Mouse (Mus musculus) midbrain, postnatal 0 days (tissue): ENCODE measurements around the gene Rims4. TPM values are rescaled to one million over a fixed set of nuclear protein-coding genes. Genes with fewer than 3 reads are reported as not detected.

Experiments used
- ATAC-seq: fragments of 200-750 bp; cut with Nextera tagmentation; 2 replicates; pipeline ENCODE4 v1.8.0; 2017; ENCODE audit warnings: moderate number of reproducible peaks, mild to moderate bottlenecking, moderate TSS enrichment, moderate library complexity; ENCODE audit not compliant: low FRiP score
- DNase-seq: peaks from one replicate; pipeline ENCODE4 v3.0.0-alpha.2; 2015; ENCODE audit warnings: low spot score
- H3K27ac ChIP-seq: fragments of 300-500 bp; sonication (generic); 2 replicates; pipeline ENCODE4 v1.5.1; 2014; ENCODE audit warnings: low read depth, mild to moderate bottlenecking, low read length, mixed read lengths
- H3K27me3 ChIP-seq: fragments of 300-500 bp; sonication (generic); 2 replicates; pipeline ENCODE4 v1.6.1; 2014; ENCODE audit warnings: low read length, control low read depth, mixed read lengths; ENCODE audit not compliant: insufficient read depth
- H3K36me3 ChIP-seq: fragments of 300-500 bp; sonication (generic); 2 replicates; pipeline ENCODE4 v1.6.1; 2014; ENCODE audit warnings: low read length, control low read depth, mixed read lengths; ENCODE audit not compliant: insufficient read depth
- H3K4me1 ChIP-seq: fragments of 300-500 bp; sonication (generic); 2 replicates; pipeline ENCODE4 v1.6.1; 2014; ENCODE audit warnings: mild to moderate bottlenecking, control low read depth, antibody characterized with exemption, low read length, mixed read lengths; ENCODE audit not compliant: insufficient read depth
- H3K4me2 ChIP-seq: fragments of 300-500 bp; sonication (generic); 2 replicates; pipeline ENCODE4 v1.6.1; 2014; ENCODE audit warnings: low read depth, mild to moderate bottlenecking, low read length, mixed read lengths; ENCODE audit not compliant: poor library complexity, severe bottlenecking
- H3K4me3 ChIP-seq: fragments of 300-500 bp; sonication (generic); 2 replicates; pipeline ENCODE4 v1.5.1; 2014; ENCODE audit warnings: low read depth, mild to moderate bottlenecking, low read length, moderate library complexity
- H3K9ac ChIP-seq: fragments of 300-500 bp; sonication (generic); replicated peaks from 2 replicates; pipeline ENCODE4 v1.6.1; 2014; ENCODE audit warnings: mild to moderate bottlenecking, low read length, moderate library complexity, mixed read lengths; ENCODE audit not compliant: poor library complexity, severe bottlenecking
- H3K9me3 ChIP-seq: fragments of 300-500 bp; sonication (generic); 2 replicates; pipeline ENCODE4 v1.6.1; 2016; ENCODE audit warnings: low read length, control low read depth
- CTCF ChIP-seq: IDR thresholded peaks from 2 replicates; pipeline ENCODE4 v1.5.1; 2016; ENCODE audit warnings: antibody characterized with exemption, mild to moderate bottlenecking
- WGBS: fragments of 180-500 bp; shearing (Covaris S2); extraction: QIAGEN DNeasy Blood & Tissue Kit; methylation state at CpG from one replicate; pipeline ENCODE4 v1.1.7; 2014; 5-methylcytosine and 5-hydroxymethylcytosine counted together
- polyA plus RNA-seq: library from polyadenylated mRNA; unstranded; fragments of >200 nt; fragmentation: Nextera tagmentation; extraction: Ambion mirVana; gene quantifications from 2 replicates; pipeline ENCODE4 v1.2.1, GENCODE M21; 2015
- total RNA-seq: library from RNA; depleted of rRNA; stranded (reverse); fragments of >200 nt; gene quantifications from 2 replicates; pipeline ENCODE4 v1.2.3, GENCODE M21; 2014

Rims4 gene
- total and polyA plus RNA-seq, 2 experiments from 2014 or later = 22.8 to 85.3 TPM

GRCm38 (mm10) chr2:163947976-163948375 lies 29.5 kb upstream of the Rims4 start:
- Histone ChIP-seq H3K36me3 (no peaks in the 10 kb centered on the region), H3K9ac (no peak overlapping the region), H3K27ac (no peak overlapping the region), H3K27me3 (no peaks in the 10 kb centered on the region), H3K4me2 (no peak overlapping the region), H3K4me1 (no peaks in the 10 kb centered on the region), H3K9me3 (no peaks in the 10 kb centered on the region), H3K4me3 (no peak overlapping the region)
- no peak for TF ChIP-seq CTCF
- no peak for ATAC-seq
- DNase-seq = no peak
- WGBS = 69% methylated on average over 7 of the region's 7 CpGs

- ATAC-seq (no peak), DNase-seq (no peak)
- Histone ChIP-seq H3K9ac (no peak overlapping the region), H3K27ac (no peak overlapping the region), H3K9me3 (no peaks in the 10 kb centered on the region), H3K4me1 (no peaks in the 10 kb centered on the region), H3K4me3 (no peak overlapping the region), H3K4me2 (no peak overlapping the region), H3K27me3 (no peaks in the 10 kb centered on the region), H3K36me3 (no peaks in the 10 kb centered on the region)
- TF ChIP-seq CTCF = no peak
- 81% methylated on average over 15 of the region's 15 CpGs for WGBS
Observed at GRCm38 (mm10) chr2:163946221-163946620, 27.7 kb upstream of the Rims4 start.

DNA sequence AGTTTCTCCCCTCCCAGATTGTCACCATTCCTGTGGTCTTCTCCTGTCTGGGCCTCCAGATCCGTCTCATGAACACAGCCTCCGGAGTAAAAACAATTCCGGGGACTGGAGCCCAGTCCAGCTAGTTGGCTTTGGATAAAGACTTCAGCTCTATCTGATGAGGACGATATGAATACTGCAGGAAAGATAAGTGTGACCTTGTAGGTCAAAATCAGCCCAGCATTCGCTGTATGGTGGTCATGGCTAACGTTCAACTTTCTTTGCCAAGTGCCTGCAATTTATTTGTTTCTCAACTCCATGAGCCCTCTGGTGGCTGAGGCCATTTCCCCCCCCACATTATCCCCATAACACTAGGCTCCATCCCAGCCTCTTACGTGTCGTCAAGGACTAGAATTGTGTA lies 26.0 kb upstream of the Rims4 start:
- Histone ChIP-seq H3K27me3 (no peaks in the 10 kb centered on the region), H3K27ac (no peak overlapping the region), H3K36me3 (no peaks in the 10 kb centered on the region), H3K4me2 (no peak overlapping the region), H3K9ac (no peak overlapping the region), H3K4me1 (no peaks in the 10 kb centered on the region), H3K9me3 (no peaks in the 10 kb centered on the region), H3K4me3 (no peak overlapping the region)
- DNase-seq = no peak
- WGBS = 84% methylated on average over 8 of the region's 8 CpGs
- TF ChIP-seq CTCF = 0 out of 2 replicates have a peak, but pooled peaks have one; percentile 26
- ATAC-seq = no peak

- ATAC-seq (no peak), DNase-seq (no peak)
- no peak overlapping the region for H3K9ac ChIP-seq
- H3K4me1 ChIP-seq = no peaks in the 10 kb centered on the region
- no peaks in the 10 kb centered on the region for H3K36me3 ChIP-seq
- H3K4me3 ChIP-seq = no peak overlapping the region
- H3K27me3 ChIP-seq = no peaks in the 10 kb centered on the region
- TF ChIP-seq CTCF = no peak
- H3K9me3 ChIP-seq = no peaks in the 10 kb centered on the region
- 72% methylated on average over 6 of the region's 6 CpGs for WGBS
- no peak overlapping the region for H3K4me2 ChIP-seq
- no peak overlapping the region for H3K27ac ChIP-seq
Observed at GRCm38 (mm10) chr2:163943056-163943455, 24.6 kb upstream of the Rims4 start.

DNA sequence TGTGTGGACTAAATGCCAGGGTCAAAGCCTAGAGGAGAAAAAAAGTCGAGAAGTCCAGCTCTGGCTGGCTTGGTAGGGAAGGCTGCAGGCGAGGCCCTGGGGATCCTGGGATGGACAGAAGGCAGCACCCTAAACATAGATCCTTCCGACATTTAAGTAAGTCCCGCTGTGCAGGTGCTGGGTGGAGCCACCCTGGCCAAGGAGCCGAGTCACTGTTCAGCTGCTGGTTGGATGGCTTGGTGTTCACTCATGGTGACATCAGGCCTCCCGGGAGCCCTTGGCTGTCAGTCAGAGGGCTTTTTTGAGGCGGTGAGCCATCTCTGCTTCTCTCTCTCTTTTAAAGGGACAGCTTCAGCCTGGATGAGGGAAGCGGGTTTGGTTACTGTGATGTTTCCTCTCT lies 21.0 kb upstream of the Rims4 start:
- H3K27me3 ChIP-seq = no peaks in the 10 kb centered on the region
- no peaks in the 10 kb centered on the region for H3K36me3 ChIP-seq
- peak overlapping the region; percentile 38; the same call in 1 of the 2 replicates for H3K27ac ChIP-seq
- ATAC-seq (peak; percentile 70), DNase-seq (peak; percentile 73)
- WGBS = 31% methylated on average over 8 of the region's 8 CpGs
- H3K9me3 ChIP-seq = no peaks in the 10 kb centered on the region
- TF ChIP-seq CTCF = no peak
- H3K4me1 ChIP-seq = no peaks in the 10 kb centered on the region
- H3K4me2 ChIP-seq = 0 out of 2 replicates have a peak overlapping the region, but pooled peaks have one; percentile 20
- no peak overlapping the region for H3K4me3 ChIP-seq
- 0 out of 2 replicates have a peak overlapping the region, but pooled peaks have one; percentile 1 for H3K9ac ChIP-seq

GRCm38 (mm10) chr2:163932151-163932550 lies 13.7 kb upstream of the Rims4 start:
- no peak overlapping the region for H3K4me3 ChIP-seq
- no peak for TF ChIP-seq CTCF
- H3K27me3 ChIP-seq = no peaks in the 10 kb centered on the region
- no peak overlapping the region for H3K4me2 ChIP-seq
- H3K36me3 ChIP-seq = no peaks in the 10 kb centered on the region
- H3K9me3 ChIP-seq = no peaks in the 10 kb centered on the region
- no peak overlapping the region for H3K27ac ChIP-seq
- H3K9ac ChIP-seq = no peak overlapping the region
- no peak for ATAC-seq
- WGBS = 53% methylated on average over 7 of the region's 7 CpGs
- no peaks in the 10 kb centered on the region for H3K4me1 ChIP-seq
- no peak for DNase-seq
